Mouse (Mus musculus) C2C12 (cell line): ENCODE measurements around the gene S100a16.

Experiments
- CEBPB ChIP-seq: IDR thresholded peaks from one replicate; pipeline ENCODE4 v1.6.1; 2011; ENCODE audit warnings: low read depth, mild to moderate bottlenecking, control low read depth, moderate library complexity
- CTCF ChIP-seq: IDR thresholded peaks from one replicate; pipeline ENCODE4 v1.5.1; 2011; ENCODE audit not compliant: control insufficient read depth, insufficient read depth, insufficient read length
- FOSL1 ChIP-seq: IDR thresholded peaks from one replicate; pipeline ENCODE4 v1.8.0; 2011; ENCODE audit warnings: mild to moderate bottlenecking, low read length; ENCODE audit not compliant: poor library complexity, insufficient read depth, severe bottlenecking
- MAX ChIP-seq: IDR thresholded peaks from one replicate; pipeline ENCODE4 v1.6.1; 2011; ENCODE audit warnings: mild to moderate bottlenecking, control low read depth
- MYOD1 ChIP-seq: IDR thresholded peaks from one replicate; pipeline ENCODE4 v1.6.1; 2011; ENCODE audit warnings: low read depth; ENCODE audit not compliant: control insufficient read depth, insufficient read length
- MYOG ChIP-seq: IDR thresholded peaks from one replicate; pipeline ENCODE4 v1.6.1; 2011; ENCODE audit not compliant: control insufficient read depth, insufficient read length; ENCODE audit errors: extremely low read depth
- USF1 ChIP-seq: IDR thresholded peaks from one replicate; pipeline ENCODE4 v1.6.1; 2011; ENCODE audit warnings: low read depth, mild to moderate bottlenecking, control low read depth, moderate library complexity

DNA sequence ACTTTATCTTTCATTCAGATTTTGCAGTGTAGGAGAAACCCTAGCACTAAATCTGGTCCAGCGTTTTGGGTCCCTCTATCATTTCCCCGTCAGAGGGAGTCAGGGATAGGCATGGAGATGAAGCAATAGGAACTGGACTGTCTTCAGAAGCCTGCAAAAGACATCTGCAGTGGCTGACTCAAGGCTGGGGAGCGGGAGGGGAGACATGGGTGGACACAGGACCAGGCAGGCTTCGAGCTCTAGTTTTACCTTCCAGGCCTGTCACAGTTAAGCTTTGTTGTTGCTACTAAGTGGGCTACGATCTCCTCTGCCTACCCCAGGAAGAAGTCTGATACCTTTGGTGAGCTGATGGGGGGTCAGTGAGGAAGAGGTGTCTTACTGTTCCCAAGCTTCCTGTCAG lies 24.8 kb upstream of the S100a16 start:
- TF ChIP-seq CTCF (no peak), MAX (no peak), MYOG (no peak), CEBPB (no peak), USF1 (no peak), MYOD1 (no peak), FOSL1 (no peak)
